Mouse (Mus musculus) forebrain, embryonic 14.5 days (tissue): Measurements from ENCODE around the gene Ifna16. TPM values are rescaled to one million over a fixed set of nuclear protein-coding genes. Genes with fewer than 3 reads are reported as not detected.

Experiments used
- polyA plus RNA-seq: library from polyadenylated mRNA; unstranded; fragments of >200 nt; fragmentation: Nextera tagmentation; extraction: Ambion mirVana; gene quantifications from 2 replicates; pipeline ENCODE4 v1.2.1, GENCODE M21; 2014

Gene Ifna16
- polyA plus RNA-seq, 1 experiment from 2014 or later = not detected

Other genes starting within 250 kb of the Ifna16 start
- gene Hacd4, start 238.0 kb downstream of the Ifna16 start, polyA plus RNA-seq = 3.6 and 4.0 TPM in 2 replicates
- gene Ifnb1, start 154.2 kb downstream of the Ifna16 start, polyA plus RNA-seq = not detected in 2 replicates
- not detected in 2 replicates for gene Ifna15, start 118.7 kb downstream of the Ifna16 start, polyA plus RNA-seq
- gene Ifna14, start 105.1 kb downstream of the Ifna16 start, polyA plus RNA-seq = not detected in 2 replicates
- gene Ifna9, start 84.5 kb downstream of the Ifna16 start, polyA plus RNA-seq = not detected in 2 replicates
- not detected in 2 replicates for gene Ifna12, start 73.5 kb downstream of the Ifna16 start, polyA plus RNA-seq
- not detected in 2 replicates for gene C87499, start 42.5 kb downstream of the Ifna16 start, polyA plus RNA-seq
- gene Ifna13, start 32.5 kb downstream of the Ifna16 start, polyA plus RNA-seq = not detected in 2 replicates
- gene Ifna2, start 7.0 kb upstream of the Ifna16 start, polyA plus RNA-seq = not detected in 2 replicates
- not detected in 2 replicates for gene Ifnab, start 14.4 kb upstream of the Ifna16 start, polyA plus RNA-seq
- 2.0 and 2.3 TPM in 2 replicates for gene Gm26566, start 44.9 kb upstream of the Ifna16 start, polyA plus RNA-seq
- 145 and 154 TPM in 2 replicates for gene Klhl9, start 45.5 kb upstream of the Ifna16 start, polyA plus RNA-seq
- gene Gm13271, start 77.9 kb upstream of the Ifna16 start, polyA plus RNA-seq = not detected in 2 replicates
- not detected in 2 replicates for gene Gm13283, start 83.2 kb upstream of the Ifna16 start, polyA plus RNA-seq
- not detected in 2 replicates for gene Gm13290, start 96.9 kb upstream of the Ifna16 start, polyA plus RNA-seq
- gene Gm13289, start 100.0 kb upstream of the Ifna16 start, polyA plus RNA-seq = not detected in 2 replicates
- not detected in 2 replicates for gene Gm13272, start 102.9 kb upstream of the Ifna16 start, polyA plus RNA-seq
- gene Ifnz, start 105.2 kb upstream of the Ifna16 start, polyA plus RNA-seq = not detected in 2 replicates
- not detected in 2 replicates for gene Gm13276, start 108.8 kb upstream of the Ifna16 start, polyA plus RNA-seq
- not detected in 2 replicates for gene Gm13277, start 111.7 kb upstream of the Ifna16 start, polyA plus RNA-seq
- gene Gm13278, start 114.6 kb upstream of the Ifna16 start, polyA plus RNA-seq = not detected in 2 replicates
- gene Gm13275, start 117.6 kb upstream of the Ifna16 start, polyA plus RNA-seq = not detected in 2 replicates
- not detected in 2 replicates for gene Gm13279, start 120.5 kb upstream of the Ifna16 start, polyA plus RNA-seq
- gene Gm13285, start 122.7 kb upstream of the Ifna16 start, polyA plus RNA-seq = 0.13 and 0.17 TPM in 2 replicates
- not detected in 2 replicates for gene Gm13287, start 126.3 kb upstream of the Ifna16 start, polyA plus RNA-seq
- gene Gm13288, start 128.6 kb upstream of the Ifna16 start, polyA plus RNA-seq = not detected in 2 replicates
- gene Ifna7, start 139.3 kb upstream of the Ifna16 start, polyA plus RNA-seq = not detected in 2 replicates
- gene Ifna11, start 143.0 kb upstream of the Ifna16 start, polyA plus RNA-seq = not detected in 2 replicates
- gene Ifna6, start 150.5 kb upstream of the Ifna16 start, polyA plus RNA-seq = not detected in 2 replicates
- gene Ifna5, start 158.6 kb upstream of the Ifna16 start, polyA plus RNA-seq = not detected in 2 replicates
- gene Ifna4, start 164.9 kb upstream of the Ifna16 start, polyA plus RNA-seq = not detected in 2 replicates
- gene Ifna1, start 173.2 kb upstream of the Ifna16 start, polyA plus RNA-seq = not detected in 2 replicates
- not detected in 2 replicates for gene Ifne, start 203.3 kb upstream of the Ifna16 start, polyA plus RNA-seq